Mouse (Mus musculus) liver, embryonic 14.5 days (tissue): ENCODE results near the gene Gm4969.

Experiments
- CTCF ChIP-seq: IDR thresholded peaks from 2 replicates; pipeline ENCODE4 v1.5.1; 2016; ENCODE audit warnings: antibody characterized with exemption, low read depth, control low read depth
- EP300 ChIP-seq: IDR thresholded peaks from 2 replicates; pipeline ENCODE4 v1.6.1; 2016; ENCODE audit warnings: antibody characterized with exemption, low read depth

- TF ChIP-seq CTCF (no peak), EP300 (no peak)
Measured at GRCm38 (mm10) chr7:19127744-19128143, 9.6 kb upstream of the Gm4969 start.
